ENCODE assay signal across 19 mouse cellular contexts in genomic region chr8:96880956-96881355, GRCm38 (mm10).
"Had no signal": no experiment of that assay in that cellular context is flagged by ENCODE, and none has a peak within 500 bp of the region (broad histone marks: within the 10 kb centered on the region; RNA-seq: fewer than 3 reads in every experiment).

No protein-coding gene starts in this region.

- H3K4me1 ChIP-seq: kidney, embryonic 15.5 days; liver, embryonic 13.5 days; lung, embryonic 15.5 days; megakaryocyte, embryonic 14.5 days; midbrain, embryonic 10.5 days; midbrain, embryonic 15.5 days had no signal

- ATAC-seq: midbrain, embryonic 15.5 days had no signal

- H3K9ac ChIP-seq: kidney, embryonic 15.5 days; liver, embryonic 13.5 days; lung, embryonic 15.5 days; midbrain, embryonic 15.5 days had no signal

- H3K4me3 ChIP-seq: kidney, embryonic 15.5 days; left cerebral cortex, adult 2 months; liver, embryonic 13.5 days; lung, embryonic 15.5 days; megakaryocyte, embryonic 14.5 days; midbrain, embryonic 10.5 days; midbrain, embryonic 15.5 days had no signal

- DNase-seq: kidney, adult 8-10 months; kidney, postnatal 10 days; kidney, postnatal 36 days; layer of hippocampus, postnatal 36 days; liver, embryonic 13.5 days; lung, postnatal 10 days; lung, postnatal 36 days; right cerebral cortex, postnatal 14 days; right cerebral cortex, postnatal 4 days; thymus, adult 2 months; thymus, postnatal 14 days; thymus, postnatal 4 days had no signal

- H3K4me2 ChIP-seq: kidney, embryonic 15.5 days; liver, embryonic 13.5 days; lung, embryonic 15.5 days; midbrain, embryonic 15.5 days had no signal

- H3K36me3 ChIP-seq: kidney, embryonic 15.5 days; liver, embryonic 13.5 days; lung, embryonic 15.5 days; midbrain, embryonic 10.5 days; midbrain, embryonic 15.5 days had no signal

- H3K9me3 ChIP-seq: kidney, embryonic 15.5 days; liver, embryonic 13.5 days; lung, embryonic 15.5 days; megakaryocyte, embryonic 14.5 days; midbrain, embryonic 10.5 days; midbrain, embryonic 15.5 days had no signal

- H3K27ac ChIP-seq: kidney, embryonic 15.5 days; left cerebral cortex, adult 2 months; liver, embryonic 13.5 days; lung, embryonic 15.5 days; midbrain, embryonic 10.5 days; midbrain, embryonic 15.5 days; stomach, postnatal 0 days had no signal

- H3K27me3 ChIP-seq: kidney, embryonic 15.5 days; liver, embryonic 13.5 days; lung, embryonic 15.5 days; megakaryocyte, embryonic 14.5 days; midbrain, embryonic 15.5 days had no signal
